Mouse (Mus musculus): Measurements from ENCODE around the gene Vars2.

Gene Vars2

DNA sequence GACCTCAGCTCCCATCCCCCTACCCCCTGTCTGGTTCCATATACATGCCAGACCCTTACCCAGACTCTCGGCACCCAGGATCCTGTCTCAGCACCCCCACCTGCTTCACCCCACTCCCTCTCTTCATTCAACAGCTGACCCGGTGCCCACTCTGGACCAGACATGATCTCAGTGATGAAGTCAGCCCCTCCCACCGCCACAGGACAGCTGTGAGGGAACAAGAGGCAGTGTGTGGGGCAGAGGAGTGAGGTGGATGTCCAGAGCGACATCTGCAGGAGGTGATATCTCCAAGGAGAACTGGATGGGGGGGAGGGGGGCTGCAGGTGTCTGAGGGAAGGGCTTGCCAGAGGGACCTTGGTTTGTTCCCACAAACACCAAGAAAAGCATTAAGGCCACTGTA is 24.4 kb upstream of the Vars2 start:
- DNase-seq: no peak

DNA sequence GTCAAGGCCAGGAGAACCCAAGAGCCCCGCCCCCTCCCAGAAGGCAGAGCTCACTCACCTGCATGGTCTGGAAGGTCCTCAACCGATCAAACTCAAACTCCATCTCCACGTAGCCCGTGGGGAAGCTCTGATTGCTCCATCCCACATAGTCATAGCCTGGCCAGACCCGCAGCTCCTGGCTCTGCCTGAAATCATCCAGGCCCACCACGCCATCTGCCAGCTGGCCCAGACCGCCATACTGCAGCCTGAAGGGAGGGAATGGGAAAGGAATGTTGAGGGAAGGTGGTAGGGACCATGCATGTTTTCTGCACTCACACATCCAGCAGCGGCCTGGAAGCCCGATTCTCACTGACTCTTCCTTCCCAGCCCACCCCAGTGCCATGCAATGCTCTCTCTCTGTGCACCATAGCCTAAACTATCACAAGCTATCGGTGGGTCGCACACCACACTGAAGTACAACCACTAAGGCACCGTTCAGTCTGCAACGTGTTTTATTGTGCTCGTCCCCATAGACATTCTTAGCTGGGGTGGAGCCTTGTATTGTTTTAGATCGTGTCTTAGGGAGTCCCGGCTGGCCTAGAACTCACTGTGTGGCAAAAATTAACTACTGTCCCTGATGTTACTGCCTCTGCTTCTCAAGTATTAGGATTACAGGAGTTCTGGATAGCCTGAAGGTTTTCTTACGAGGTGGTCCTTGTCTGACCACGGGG is 22.7 kb upstream of the Vars2 start:
- DNase-seq: no peak

- no peak for DNase-seq
Measured at GRCm38 (mm10) chr17:35688347-35689175, 21.2 kb upstream of the Vars2 start.

GRCm38 (mm10) chr17:35685061-35685460 is 17.7 kb upstream of the Vars2 start:
- no peak for DNase-seq

DNA sequence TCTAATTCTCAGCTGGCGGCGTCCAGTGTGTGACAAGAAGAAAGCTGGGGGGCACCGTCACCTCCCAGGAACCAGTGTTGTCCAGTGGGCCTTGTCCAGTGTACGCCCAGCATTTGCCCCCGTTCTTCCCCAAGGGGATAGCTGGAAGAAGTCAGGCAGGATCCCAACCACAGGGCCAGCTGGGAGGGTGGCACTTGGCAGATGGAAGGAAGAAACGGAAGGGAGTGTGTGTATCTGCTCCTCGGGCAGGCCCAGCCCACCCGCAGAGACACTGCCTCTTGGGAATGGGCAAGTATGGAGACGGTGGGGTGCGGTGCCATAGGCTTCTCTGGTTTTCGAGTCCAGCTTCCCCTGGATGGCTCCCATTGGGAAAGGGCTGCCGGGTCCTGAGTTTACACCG is 14.6 kb upstream of the Vars2 start:
- DNase-seq: no peak

- no peak for DNase-seq
Measured at GRCm38 (mm10) chr17:35680591-35680990, 13.2 kb upstream of the Vars2 start.

DNA sequence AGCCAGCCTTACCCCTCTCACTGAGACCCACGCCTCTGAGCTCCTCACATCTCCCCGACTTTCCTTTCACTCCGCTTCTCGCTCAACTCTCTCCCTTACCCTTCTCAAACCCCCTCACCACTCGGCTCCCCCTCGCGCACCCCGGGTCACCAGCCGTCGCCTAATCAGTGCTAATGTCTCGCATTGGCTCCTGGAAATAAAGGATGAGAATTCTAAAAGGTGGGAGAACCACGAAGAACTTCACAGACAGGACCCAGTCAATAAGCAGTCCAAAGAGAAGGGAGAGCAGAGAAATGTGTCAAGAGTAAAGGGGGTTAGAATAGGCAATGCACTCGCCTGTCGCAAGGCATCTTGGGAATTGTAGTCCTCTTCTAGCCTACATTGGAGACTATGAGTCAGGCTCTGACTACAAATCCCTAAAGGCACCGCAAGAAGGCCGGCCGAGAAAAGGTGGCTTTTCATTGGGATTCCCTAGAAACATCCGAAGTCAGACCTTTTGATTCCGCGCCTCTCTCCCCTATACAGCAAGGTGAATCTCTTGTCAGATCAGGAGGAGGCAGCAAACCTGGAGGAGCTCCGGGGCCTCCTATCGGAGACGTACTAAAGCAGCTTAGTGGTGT is 6.1 kb upstream of the Vars2 start, which contains the start of gene Gtf2h4:
TSS of gene Gtf2h4 (minus strand) at position 324 of the 620 bp plus-strand sequence.
- peak; percentile 93 to 94 for DNase-seq

DNA sequence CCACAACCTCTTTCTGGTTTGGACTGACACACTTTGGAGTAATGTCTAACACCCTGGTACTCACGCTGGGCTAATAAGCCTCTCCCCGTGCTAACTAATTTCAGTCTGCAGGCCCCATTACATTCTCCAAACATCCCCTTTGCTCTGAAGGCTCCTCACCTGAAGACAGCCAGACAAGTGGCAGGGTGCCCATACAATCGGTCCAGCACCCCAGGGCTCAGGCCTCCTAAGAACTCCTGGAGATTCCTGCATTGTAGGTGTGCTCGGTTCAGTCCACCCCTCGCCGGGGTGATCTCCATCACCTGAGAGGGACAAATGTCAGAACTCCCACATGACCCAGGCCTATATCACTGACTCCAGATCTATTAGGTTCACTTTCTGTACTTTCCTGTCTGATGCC is 5.1 kb upstream of the Vars2 start:
- DNase-seq: no peak

DNA sequence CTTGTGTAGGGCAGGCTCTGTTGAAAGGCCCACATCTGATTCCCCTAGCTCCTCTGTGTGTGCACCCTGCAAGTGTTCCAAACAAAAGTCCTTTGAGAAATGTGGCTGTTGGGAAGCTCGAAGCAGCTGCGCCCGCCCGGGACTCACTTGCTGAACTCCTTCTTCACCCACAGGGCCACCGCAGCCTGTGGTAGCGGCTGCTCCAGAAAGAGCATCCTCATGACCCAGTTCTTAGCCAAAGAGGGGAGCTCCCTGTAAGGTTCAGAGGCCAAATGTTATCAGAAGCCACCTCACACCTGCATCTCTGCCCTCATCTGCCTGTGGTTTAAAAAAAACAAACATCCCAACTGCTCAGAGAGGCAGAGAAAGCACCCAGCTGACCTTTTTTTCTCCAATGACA is 4.5 kb upstream of the Vars2 start:
- DNase-seq: no peak

- DNase-seq: no peak
Measured at GRCm38 (mm10) chr17:35669731-35670130, 2.3 kb upstream of the Vars2 start.

- no peak for DNase-seq
Measured at GRCm38 (mm10) chr17:35666851-35667256, 538 bp downstream of the Vars2 start.

DNA sequence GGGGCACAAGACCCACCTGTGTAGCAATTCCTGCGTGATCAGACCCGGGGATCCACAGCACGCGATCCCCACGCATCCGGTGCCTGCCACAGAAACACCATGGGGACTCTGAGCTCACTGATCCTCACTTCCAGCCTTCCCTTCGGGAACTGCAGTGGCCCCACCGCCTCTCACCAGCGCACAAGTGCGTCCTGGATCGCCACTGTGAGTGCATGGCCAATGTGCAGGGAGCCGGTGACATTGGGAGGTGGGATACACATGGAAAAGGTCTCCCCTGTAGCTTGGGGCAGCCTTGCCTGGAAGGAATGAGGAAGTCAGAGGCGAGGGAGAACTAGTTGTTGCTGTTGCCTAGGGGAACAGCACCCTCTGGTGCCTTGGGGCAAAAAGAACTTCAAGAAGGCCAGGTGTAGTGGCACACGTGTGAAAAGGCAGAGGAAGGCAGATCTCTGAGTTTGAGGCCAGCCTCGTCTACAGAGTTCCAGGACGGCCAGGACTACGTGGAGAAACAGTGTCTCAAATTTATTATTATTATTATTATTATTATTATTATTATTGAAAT is 1.4 kb downstream of the Vars2 start:
- peak; percentile 52 to 60 for DNase-seq

GRCm38 (mm10) chr17:35653086-35653485 is 14.3 kb downstream of the Vars2 start:
- no peak for DNase-seq

GRCm38 (mm10) chr17:35649429-35649828 is 18.0 kb downstream of the Vars2 start:
- DNase-seq: peak; percentile 34 to 49

- DNase-seq: no peak
Measured at GRCm38 (mm10) chr17:35643609-35644236, 23.7 kb downstream of the Vars2 start, which contains the start of gene Mucl3. Gene Mucl3, minus strand, starts transcription at chr17:35643695.

GRCm38 (mm10) chr17:35639352-35639751 is 28.0 kb downstream of the Vars2 start:
- no peak for DNase-seq

GRCm38 (mm10) chr17:35638475-35639190 is 28.8 kb downstream of the Vars2 start:
- DNase-seq: peak; percentile 51 to 58

GRCm38 (mm10) chr17:35636363-35636762 is 31.0 kb downstream of the Vars2 start:
- DNase-seq: peak in 1 of 2 experiments; percentile 20

DNA sequence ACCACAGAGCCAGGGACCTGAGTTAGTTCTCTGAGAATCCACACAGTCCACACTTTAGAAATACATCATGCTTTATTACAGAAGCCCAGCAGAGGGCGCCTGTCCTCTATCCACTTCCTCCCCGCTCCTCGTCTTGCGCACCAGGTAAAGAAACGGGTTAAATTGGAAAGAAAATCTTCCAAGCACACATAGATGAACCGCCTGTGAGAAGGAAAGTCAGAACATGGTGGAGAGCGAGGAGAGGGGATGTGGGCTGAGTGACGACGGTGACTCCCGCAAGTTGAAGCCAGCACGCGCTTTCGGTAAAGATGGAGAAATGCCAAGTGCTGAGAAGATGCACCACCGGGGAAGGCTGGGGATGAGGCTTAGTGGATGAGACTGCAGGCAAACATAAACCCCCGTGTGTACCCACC is 31.7 kb downstream of the Vars2 start:
- peak; percentile 63 to 78 for DNase-seq

GRCm38 (mm10) chr17:35635202-35635601 is 32.2 kb downstream of the Vars2 start:
- no peak for DNase-seq

DNA sequence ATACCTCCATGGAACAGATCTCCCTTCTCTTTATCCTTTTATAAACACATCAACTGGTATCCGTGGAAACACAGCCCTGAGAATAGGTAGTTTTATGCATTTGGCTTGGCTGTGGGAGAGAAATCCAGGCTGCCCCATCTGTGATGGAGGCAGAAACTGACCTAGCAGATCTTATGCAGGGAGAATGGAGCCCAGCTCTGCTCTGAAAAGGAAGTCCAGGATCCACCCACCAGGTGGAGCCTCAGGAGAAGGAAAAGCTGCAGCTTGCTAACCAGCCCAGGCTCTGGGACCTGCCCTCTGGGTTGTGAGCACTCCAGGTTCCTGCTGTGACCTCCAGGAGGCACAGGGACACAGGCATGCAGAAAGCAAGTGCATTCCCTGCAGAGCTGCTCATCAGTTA is 33.4 kb downstream of the Vars2 start:
- peak; percentile 38 to 46 for DNase-seq

GRCm38 (mm10) chr17:35626537-35626936 is 40.9 kb downstream of the Vars2 start, which contains the start of gene Gm9573:
Gene Gm9573, minus strand, starts transcription at chr17:35626637.
- no peak for DNase-seq

All from kidney, adult 8-10 months (tissue).